Mouse (Mus musculus): ENCODE data around the gene Dst. TPM values are rescaled to one million over a fixed set of nuclear protein-coding genes. Genes with fewer than 3 reads are reported as not detected.

The Dst gene
- polyA plus RNA-seq, 1 experiment from 2014 or later = 15.6 TPM

- no peak overlapping the region for H3K4me3 ChIP-seq (ENCODE audit: low read depth, low read length)
- peaks cover 20% of the 10 kb centered on the region; the same call in 1 of the 2 replicates for H3K36me3 ChIP-seq (ENCODE audit: insufficient read depth)
Observed at GRCm38 (mm10) chr1:34251137-34251536, 343.1 kb downstream of the Dst start.

GRCm38 (mm10) chr1:34252267-34252666, 344.2 kb downstream of the Dst start:
- WGBS = 62% methylated on average over 8 of the region's 8 CpGs
- H3K36me3 ChIP-seq (ENCODE audit: insufficient read depth) = peaks cover 15% of the 10 kb centered on the region; the same call in 1 of the 2 replicates

More at GRCm38 (mm10) chr1:34251137-34251536, 343.1 kb downstream of the Dst start:
- DNase-seq (no peak), ATAC-seq (ENCODE audit: insufficient read depth) (no peak)
- H3K9ac ChIP-seq = no peak overlapping the region
- WGBS = 63% methylated on average over 13 of the region's 13 CpGs
- H3K9me3 ChIP-seq (ENCODE audit: low read depth, low read length) = no peaks in the 10 kb centered on the region
- no peaks in the 10 kb centered on the region for H3K4me1 ChIP-seq (ENCODE audit: insufficient read depth)
- no peak overlapping the region for H3K4me2 ChIP-seq
- H3K27ac ChIP-seq (ENCODE audit: low read depth) = no peak overlapping the region
- no peaks in the 10 kb centered on the region for H3K27me3 ChIP-seq (ENCODE audit: insufficient read depth, low read length)
- no peak for TF ChIP-seq CTCF (IDR thresholded peaks at IDR 0.05; ENCODE audit: low read depth)

GRCm38 (mm10) chr1:34253876-34254275, 345.9 kb downstream of the Dst start:
- H3K9me3 ChIP-seq (ENCODE audit: low read depth, low read length) = no peaks in the 10 kb centered on the region
- no peaks in the 10 kb centered on the region for H3K4me1 ChIP-seq (ENCODE audit: insufficient read depth)
- no peak for TF ChIP-seq CTCF (IDR thresholded peaks at IDR 0.05; ENCODE audit: low read depth)
- no peak for ATAC-seq (ENCODE audit: insufficient read depth)
- no peaks in the 10 kb centered on the region for H3K27me3 ChIP-seq (ENCODE audit: insufficient read depth, low read length)
- H3K36me3 ChIP-seq (ENCODE audit: insufficient read depth) = peaks cover 21% of the 10 kb centered on the region
- DNase-seq = no peak
- no peak overlapping the region for H3K27ac ChIP-seq (ENCODE audit: low read depth)
- no peak overlapping the region for H3K4me2 ChIP-seq
- 61% methylated on average over 7 of the region's 7 CpGs for WGBS
- H3K4me3 ChIP-seq (ENCODE audit: low read depth, low read length) = no peak overlapping the region
- H3K9ac ChIP-seq = no peak overlapping the region

More at GRCm38 (mm10) chr1:34252267-34252666, 344.2 kb downstream of the Dst start:
- H3K27ac ChIP-seq (ENCODE audit: low read depth) = no peak overlapping the region
- H3K9me3 ChIP-seq (ENCODE audit: low read depth, low read length) = no peaks in the 10 kb centered on the region
- no peak for TF ChIP-seq CTCF (IDR thresholded peaks at IDR 0.05; ENCODE audit: low read depth)
- no peak for DNase-seq
- H3K9ac ChIP-seq = no peak overlapping the region
- no peak for ATAC-seq (ENCODE audit: insufficient read depth)
- no peak overlapping the region for H3K4me2 ChIP-seq
- H3K4me1 ChIP-seq (ENCODE audit: insufficient read depth) = no peaks in the 10 kb centered on the region
- no peaks in the 10 kb centered on the region for H3K27me3 ChIP-seq (ENCODE audit: insufficient read depth, low read length)
- H3K4me3 ChIP-seq (ENCODE audit: low read depth, low read length) = no peak overlapping the region

GRCm38 (mm10) chr1:34259898-34260297, 351.9 kb downstream of the Dst start:
- 77% methylated on average over 8 of the region's 8 CpGs for WGBS
- Histone ChIP-seq H3K9ac (no peak overlapping the region), H3K4me3 (ENCODE audit: low read depth, low read length) (no peak overlapping the region), H3K36me3 (ENCODE audit: insufficient read depth) (peaks cover 24% of the 10 kb centered on the region), H3K27ac (ENCODE audit: low read depth) (no peak overlapping the region), H3K9me3 (ENCODE audit: low read depth, low read length) (no peaks in the 10 kb centered on the region), H3K27me3 (ENCODE audit: insufficient read depth, low read length) (no peaks in the 10 kb centered on the region), H3K4me2 (no peak overlapping the region), H3K4me1 (ENCODE audit: insufficient read depth) (no peaks in the 10 kb centered on the region)
- DNase-seq (no peak), ATAC-seq (ENCODE audit: insufficient read depth) (no peak)
- TF ChIP-seq CTCF (IDR thresholded peaks at IDR 0.05; ENCODE audit: low read depth) = no peak

GRCm38 (mm10) chr1:34261011-34261410, 353.0 kb downstream of the Dst start:
- 61% methylated on average over 12 of the region's 12 CpGs for WGBS
- H3K9me3 ChIP-seq (ENCODE audit: low read depth, low read length) = no peaks in the 10 kb centered on the region
- no peak for TF ChIP-seq CTCF (IDR thresholded peaks at IDR 0.05; ENCODE audit: low read depth)
- no peaks in the 10 kb centered on the region for H3K27me3 ChIP-seq (ENCODE audit: insufficient read depth, low read length)
- H3K9ac ChIP-seq = no peak overlapping the region
- H3K4me3 ChIP-seq (ENCODE audit: low read depth, low read length) = no peak overlapping the region
- peak; percentile 88 for ATAC-seq (ENCODE audit: insufficient read depth)
- H3K4me2 ChIP-seq = no peak overlapping the region
- H3K36me3 ChIP-seq (ENCODE audit: insufficient read depth) = peaks cover 24% of the 10 kb centered on the region
- H3K4me1 ChIP-seq (ENCODE audit: insufficient read depth) = no peaks in the 10 kb centered on the region
- DNase-seq = peak; percentile 68
- no peak overlapping the region for H3K27ac ChIP-seq (ENCODE audit: low read depth)

- H3K4me2 ChIP-seq = no peak overlapping the region
- H3K9me3 ChIP-seq (ENCODE audit: low read depth, low read length) = no peaks in the 10 kb centered on the region
- ATAC-seq (ENCODE audit: insufficient read depth) (peak; percentile 63), DNase-seq (peak; percentile 67)
- WGBS = 56% methylated on average over 13 of the region's 13 CpGs
- no peak overlapping the region for H3K27ac ChIP-seq (ENCODE audit: low read depth)
- no peak overlapping the region for H3K9ac ChIP-seq
- no peaks in the 10 kb centered on the region for H3K27me3 ChIP-seq (ENCODE audit: insufficient read depth, low read length)
- TF ChIP-seq CTCF (IDR thresholded peaks at IDR 0.05; ENCODE audit: low read depth) = no peak
- H3K4me1 ChIP-seq (ENCODE audit: insufficient read depth) = no peaks in the 10 kb centered on the region
- peaks cover 25% of the 10 kb centered on the region; the same call in 1 of the 2 replicates for H3K36me3 ChIP-seq (ENCODE audit: insufficient read depth)
- H3K4me3 ChIP-seq (ENCODE audit: low read depth, low read length) = no peak overlapping the region
Observed at GRCm38 (mm10) chr1:34268520-34268919, 360.5 kb downstream of the Dst start.

GRCm38 (mm10) chr1:34269578-34269977, 361.6 kb downstream of the Dst start:
- Histone ChIP-seq H3K9ac (no peak overlapping the region), H3K4me3 (ENCODE audit: low read depth, low read length) (no peak overlapping the region), H3K27me3 (ENCODE audit: insufficient read depth, low read length) (no peaks in the 10 kb centered on the region), H3K36me3 (ENCODE audit: insufficient read depth) (peaks cover 21% of the 10 kb centered on the region; the same call in 1 of the 2 replicates), H3K27ac (ENCODE audit: low read depth) (no peak overlapping the region), H3K9me3 (ENCODE audit: low read depth, low read length) (no peaks in the 10 kb centered on the region), H3K4me2 (no peak overlapping the region), H3K4me1 (ENCODE audit: insufficient read depth) (no peaks in the 10 kb centered on the region)
- TF ChIP-seq CTCF (IDR thresholded peaks at IDR 0.05; ENCODE audit: low read depth) = no peak
- peak; percentile 37 for DNase-seq
- no peak for ATAC-seq (ENCODE audit: insufficient read depth)
- 55% methylated on average over 11 of the region's 11 CpGs for WGBS
